Mouse (Mus musculus): ENCODE data around the gene Ednra.
"Not testable (repeated sequence)": the region's sequence is repeated elsewhere in the genome, so short reads cannot be mapped to it uniquely, and the experiment has no call there.

Gene Ednra

DNA sequence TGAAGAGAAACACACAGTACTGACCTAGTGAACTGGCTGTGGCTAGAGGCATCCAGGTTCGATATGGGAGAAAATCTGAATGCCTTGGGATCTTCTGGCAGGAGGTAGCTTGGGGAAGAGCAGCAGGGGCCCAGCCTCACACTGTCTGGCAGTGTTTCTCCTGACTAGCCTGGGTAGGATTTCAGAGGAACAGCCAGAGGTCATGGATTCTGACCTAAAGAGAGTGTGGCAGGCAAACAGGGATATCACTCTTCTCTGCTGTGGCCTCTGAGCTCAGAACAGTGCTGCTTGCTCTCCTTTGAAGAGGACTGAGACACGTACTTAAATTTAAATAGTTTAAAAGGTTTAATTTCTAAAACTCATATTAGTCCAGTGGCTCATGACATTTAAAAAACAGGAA lies 7.2 kb downstream of the Ednra start:
- in situ Hi-C loops (cut with MboI) = no loop called here

GRCm38 (mm10) chr8:77714455-77714854 lies 9.8 kb downstream of the Ednra start:
- in situ Hi-C loops (cut with MboI) = no loop called here

GRCm38 (mm10) chr8:77713688-77714087 lies 10.6 kb downstream of the Ednra start:
- in situ Hi-C loops (cut with MboI) = no loop called here

DNA sequence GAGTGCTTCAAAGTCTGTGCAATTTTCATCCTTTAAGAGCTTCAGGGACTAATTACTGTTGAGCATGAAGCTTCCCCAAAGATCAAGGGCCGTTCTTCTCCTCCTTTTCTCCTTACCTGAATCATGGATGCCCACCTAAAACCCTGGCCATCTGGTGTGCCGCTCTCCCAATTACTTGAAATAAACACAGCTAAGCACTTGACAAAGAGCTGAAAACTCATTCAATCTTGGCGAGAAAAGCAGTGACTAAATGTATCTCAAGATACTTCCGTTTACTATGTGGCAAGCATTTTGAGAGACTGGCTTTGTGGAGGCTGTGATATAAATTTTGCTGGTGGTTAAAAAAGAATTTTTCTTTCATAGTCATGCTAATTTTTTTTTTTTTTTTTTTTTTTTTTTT lies 19.5 kb downstream of the Ednra start:
- in situ Hi-C loops (cut with MboI) = no loop called here

- in situ Hi-C loops (cut with MboI) = no loop called here
Observed at GRCm38 (mm10) chr8:77698028-77698427, 26.2 kb downstream of the Ednra start.

- in situ Hi-C loops (cut with MboI) = no loop called here
Observed at GRCm38 (mm10) chr8:77696182-77696581, 28.1 kb downstream of the Ednra start.

DNA sequence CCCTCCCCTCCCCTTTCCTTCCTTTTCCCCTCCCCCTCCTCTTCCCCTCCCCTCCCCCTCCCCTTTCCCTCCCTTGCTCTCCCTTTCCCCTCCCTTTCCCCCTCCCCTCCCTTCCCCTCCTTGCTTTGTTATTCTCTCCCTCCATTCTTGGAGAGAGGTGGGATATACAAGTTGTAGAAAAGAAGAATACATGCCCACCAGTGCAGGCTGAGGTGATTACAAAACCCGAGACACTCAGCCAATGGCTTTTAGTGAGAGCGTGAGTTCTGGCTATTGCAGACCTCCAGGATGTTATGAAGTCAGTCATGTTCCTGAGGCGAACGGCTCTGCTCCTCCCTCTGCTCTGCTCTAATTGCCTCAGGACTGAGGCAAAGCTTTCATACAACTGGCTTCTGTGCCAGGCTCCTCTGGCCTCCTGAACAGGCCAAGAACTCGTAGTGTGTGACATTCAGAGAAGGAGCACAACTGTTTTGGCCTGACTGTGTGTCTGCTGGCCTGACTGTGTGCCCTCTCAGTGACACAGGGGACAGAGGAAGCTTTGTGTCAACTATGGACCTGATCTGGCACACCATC lies 28.7 kb downstream of the Ednra start:
- in situ Hi-C loops (cut with MboI) = no loop called here

- in situ Hi-C loops (cut with MboI) = no loop called here
Observed at GRCm38 (mm10) chr8:77695070-77695469, 29.2 kb downstream of the Ednra start.

DNA sequence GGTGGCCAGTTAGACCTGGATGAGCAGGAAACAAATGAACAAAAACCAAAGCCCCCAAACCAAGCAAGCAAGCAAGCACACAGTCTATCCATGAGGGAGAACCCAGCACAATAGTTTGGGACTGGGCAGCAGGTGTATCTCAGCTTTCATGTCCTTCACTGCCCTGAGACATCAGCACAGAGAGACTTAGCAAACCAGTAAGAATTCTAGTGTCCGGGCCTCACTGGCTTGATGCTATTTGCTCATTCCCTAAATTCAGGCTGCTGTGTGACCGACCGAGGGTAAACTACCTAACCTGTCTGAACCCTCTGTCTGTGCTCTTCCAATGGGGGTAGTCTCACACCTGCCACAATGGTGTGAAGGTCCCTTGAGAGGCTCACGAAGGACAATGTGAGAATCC lies 29.7 kb downstream of the Ednra start:
- in situ Hi-C loops (cut with MboI) = no loop called here

- in situ Hi-C loops (cut with MboI) = not testable (repeated sequence)
Observed at GRCm38 (mm10) chr8:77689421-77690059, 34.7 kb downstream of the Ednra start.

- in situ Hi-C loops (cut with MboI) = no loop called here
Observed at GRCm38 (mm10) chr8:77688978-77689377, 35.3 kb downstream of the Ednra start.

DNA sequence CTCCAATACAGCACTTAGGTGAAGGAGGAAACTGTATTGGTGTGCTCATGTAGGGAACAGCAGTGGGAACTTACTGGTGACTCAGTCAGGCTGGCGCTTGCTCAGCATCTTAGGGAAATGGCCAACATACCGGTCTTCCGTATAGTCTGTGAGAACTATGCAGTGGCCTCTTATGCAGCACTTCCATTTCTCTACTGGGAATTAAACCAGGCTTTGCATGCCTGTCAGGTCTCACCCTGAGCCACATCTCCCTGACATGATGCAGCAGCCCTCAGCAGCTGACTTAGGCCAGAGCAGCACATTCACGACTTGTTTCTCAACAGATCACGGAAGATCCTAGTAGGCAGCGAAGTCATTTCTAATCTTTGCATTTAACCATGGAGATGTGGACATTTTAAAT lies 39.9 kb downstream of the Ednra start:
- in situ Hi-C loops (cut with MboI) = no loop called here

DNA sequence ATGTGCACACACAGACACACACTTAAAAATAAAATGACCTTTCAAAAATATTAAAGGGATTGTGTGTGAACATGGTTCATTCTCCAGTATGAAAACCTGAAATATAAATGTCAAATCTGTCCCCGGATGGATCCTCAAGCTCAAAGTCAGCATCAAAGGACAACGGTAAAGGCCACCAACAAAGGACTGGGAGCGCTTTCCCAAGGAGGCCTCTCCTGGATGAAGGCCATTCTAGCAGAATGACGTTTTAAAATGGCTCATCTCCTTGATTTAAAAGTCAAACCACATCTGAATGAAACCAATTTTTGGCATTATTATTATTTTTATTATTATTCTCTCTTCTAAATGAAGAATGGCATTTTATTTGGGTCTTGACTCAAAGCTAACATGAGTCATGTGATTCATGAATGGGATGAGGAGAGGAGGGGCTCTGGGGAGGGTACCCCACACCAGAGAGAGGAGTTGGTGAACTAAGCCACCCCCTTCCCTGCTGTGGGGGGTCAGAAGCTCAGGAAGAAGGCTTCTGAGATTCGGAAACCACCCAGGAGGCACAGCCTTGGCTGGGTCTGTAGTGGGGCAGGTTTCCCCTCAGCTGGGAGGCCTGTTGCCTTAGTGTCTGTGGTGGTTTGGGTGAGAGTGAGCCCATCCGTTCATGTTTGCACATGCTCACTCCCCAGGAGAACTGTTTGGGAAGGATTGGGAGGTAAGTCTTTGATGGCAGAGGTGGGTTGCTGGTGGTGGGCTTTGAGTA lies 40.7 kb downstream of the Ednra start:
- in situ Hi-C loops (cut with MboI) = no loop called here

GRCm38 (mm10) chr8:77682008-77682934 lies 42.0 kb downstream of the Ednra start:
- in situ Hi-C loops (cut with MboI) = no loop called here

DNA sequence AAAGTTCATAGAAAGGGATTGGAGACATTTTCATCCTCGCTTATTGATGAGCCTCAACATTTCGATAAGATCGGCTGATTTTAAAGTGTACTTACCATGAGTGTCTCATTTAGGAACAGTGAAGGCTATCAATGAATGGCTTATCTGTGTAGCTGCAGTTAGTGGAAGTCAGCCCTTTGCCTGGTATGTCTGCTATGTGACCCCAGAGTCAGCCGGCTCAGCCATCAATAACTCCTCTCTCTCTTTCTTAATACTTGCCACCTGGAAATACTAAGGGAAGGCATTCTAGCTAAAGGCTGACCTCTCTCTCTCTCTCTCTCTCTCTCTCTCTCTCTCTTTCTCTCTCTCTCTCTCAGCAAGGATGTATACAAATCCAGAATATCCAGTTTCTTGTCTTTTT lies 52.2 kb downstream of the Ednra start:
- in situ Hi-C loops (cut with MboI) = no loop called here

DNA sequence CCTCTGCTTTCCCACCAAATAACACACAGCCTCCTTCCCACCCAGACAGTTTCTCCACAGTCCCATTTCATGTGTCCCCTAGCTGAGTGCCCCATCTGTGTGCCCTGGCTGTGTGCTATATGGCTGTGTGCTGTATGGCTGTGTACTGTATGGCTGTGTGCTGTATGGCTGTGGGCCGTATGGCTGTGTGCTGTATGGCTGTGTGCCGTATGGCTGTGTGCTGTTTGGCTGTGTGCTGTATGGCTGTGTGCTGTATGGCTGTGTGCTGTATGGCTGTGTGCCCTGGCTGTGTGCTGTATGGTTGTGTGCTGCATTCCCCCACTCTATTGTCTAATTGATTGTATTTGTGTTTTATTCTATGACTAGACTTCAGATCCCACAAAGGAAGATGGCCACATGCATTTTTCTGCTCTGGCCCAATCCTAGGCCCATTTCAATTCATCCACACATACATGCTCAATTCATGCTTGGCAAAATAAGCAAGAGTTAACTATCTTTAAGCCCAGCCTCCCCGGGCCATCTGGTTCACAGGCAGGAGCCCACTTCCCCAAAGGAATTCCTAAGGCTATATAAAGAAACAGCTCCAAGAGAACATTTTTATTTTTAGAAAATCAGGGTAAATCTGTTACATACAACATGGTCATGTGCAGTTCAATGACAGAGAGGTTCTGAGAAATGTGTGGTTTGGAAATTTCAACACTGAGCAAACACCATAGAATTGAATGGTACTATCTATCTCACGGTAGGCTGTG lies 53.5 kb downstream of the Ednra start:
- in situ Hi-C loops (cut with MboI) = no loop called here

- in situ Hi-C loops (cut with MboI) = no loop called here
Observed at GRCm38 (mm10) chr8:77667916-77668315, 56.3 kb downstream of the Ednra start.

DNA sequence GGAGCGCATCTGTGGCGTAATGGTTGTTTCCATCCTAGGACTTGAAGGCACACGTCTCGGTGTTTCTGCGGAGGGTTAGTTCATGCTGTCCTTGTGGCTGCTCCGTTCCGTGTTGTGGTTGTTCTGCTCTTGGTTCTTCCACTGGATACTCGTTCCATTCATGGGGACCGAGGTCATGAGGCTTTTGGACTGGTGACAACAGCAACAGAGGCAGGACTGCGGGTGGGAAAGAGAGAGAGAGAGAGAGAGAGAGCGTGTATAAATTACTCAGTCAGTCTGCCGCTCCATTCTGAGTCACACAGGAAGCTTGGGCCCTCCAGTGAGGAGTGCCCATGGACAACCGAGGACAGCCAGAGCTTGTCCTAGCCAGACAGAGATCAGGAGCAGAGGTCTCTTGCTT lies 59.4 kb downstream of the Ednra start:
- in situ Hi-C loops (cut with MboI) = no loop called here

DNA sequence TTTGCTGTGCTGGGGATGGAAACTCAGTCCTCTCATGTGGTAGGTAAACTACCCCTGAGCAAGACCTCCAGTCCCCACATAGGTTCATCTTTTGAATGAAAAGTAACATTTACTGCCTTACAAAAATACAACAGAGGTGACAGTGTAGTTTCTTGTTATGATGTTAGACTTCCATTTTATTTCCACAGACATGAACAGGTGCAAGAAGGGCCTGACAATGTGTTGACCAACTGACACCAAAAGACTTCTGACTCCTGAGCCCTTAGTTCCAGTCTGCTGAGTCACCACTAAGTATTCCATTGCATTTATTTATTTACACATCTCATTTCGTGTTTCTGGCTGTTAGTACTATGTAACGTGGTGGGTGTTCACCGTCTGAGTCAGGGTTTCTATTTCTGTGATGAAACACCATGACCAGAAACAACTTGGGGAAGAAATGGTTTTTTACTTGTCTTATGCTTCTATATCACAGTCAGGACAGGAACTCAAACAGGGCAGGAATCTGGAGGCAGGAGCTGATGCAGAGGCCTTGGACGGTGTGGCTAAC lies 64.7 kb downstream of the Ednra start:
- in situ Hi-C loops (cut with MboI) = no loop called here

DNA sequence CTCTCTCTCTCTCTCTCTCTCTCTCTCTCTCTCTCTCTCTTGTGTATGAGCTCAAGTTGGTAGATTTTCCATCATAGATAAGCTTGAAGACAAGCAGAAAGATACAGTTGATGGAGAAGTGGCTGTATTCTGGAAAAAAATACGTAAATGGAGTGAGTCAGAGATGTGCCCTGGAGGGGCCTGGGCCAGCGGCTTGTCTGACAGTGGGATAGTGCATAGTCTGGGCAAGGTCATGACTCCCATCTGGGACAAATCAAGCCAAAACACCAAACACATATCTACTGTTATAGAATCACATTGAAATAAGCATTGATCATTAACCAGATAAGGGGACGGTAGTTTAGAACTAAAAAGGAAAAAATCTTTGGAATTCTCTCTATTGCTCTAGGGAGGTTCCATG lies 65.9 kb downstream of the Ednra start:
- in situ Hi-C loops (cut with MboI) = no loop called here

- in situ Hi-C loops (cut with MboI) = no loop called here
Observed at GRCm38 (mm10) chr8:77650646-77651190, 73.5 kb downstream of the Ednra start.
